Mouse (Mus musculus): ENCODE data around the gene Tceal9.

DNA sequence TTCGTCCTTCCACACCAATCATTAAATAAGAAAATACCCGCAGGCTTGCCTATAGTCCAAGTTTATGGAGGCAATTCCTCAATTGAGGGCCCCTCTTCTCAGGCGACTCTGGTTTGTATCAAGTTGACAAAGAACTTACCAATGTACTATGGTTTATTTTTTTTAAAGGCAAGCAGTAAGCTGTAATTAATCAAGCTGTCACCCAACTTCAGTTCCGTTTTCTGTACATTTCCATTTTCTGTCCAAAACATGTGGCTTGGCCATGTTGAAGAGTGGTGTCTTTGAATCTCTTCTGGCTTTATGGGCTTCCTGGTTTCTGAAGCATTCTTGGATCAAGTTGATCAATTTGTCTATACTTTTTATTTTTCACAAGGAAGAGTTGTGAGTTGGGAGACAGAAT, 23.3 kb downstream of the Tceal9 start:
- TF ChIP-seq CTCF (IDR thresholded peaks at IDR 0.05; ENCODE audit: control insufficient read depth, insufficient read depth, insufficient read length) = no peak
- no peak for TF ChIP-seq USF1 (IDR thresholded peaks at IDR 0.05; ENCODE audit: low read depth)
- TF ChIP-seq MYOD1 (IDR thresholded peaks at IDR 0.05; ENCODE audit: control insufficient read depth, insufficient read length, low read depth) = no peak
- no peak for TF ChIP-seq CEBPB (IDR thresholded peaks at IDR 0.05; ENCODE audit: low read depth)

Measured in C2C12 (cell line).